Mouse (Mus musculus) spleen, adult 2 months (tissue): Measurements from ENCODE around the gene H2afy2. TPM values are rescaled to one million over a fixed set of nuclear protein-coding genes. Genes with fewer than 3 reads are reported as not detected.

Experiments
- DNase-seq, 2 experiments: peaks; one replicate each; pipeline versions ENCODE4 v3.0.0 to v3.0.0-alpha.2; 2012 to 2021; ENCODE audit warnings: low spot score in 2 of 2, low read depth in 1 of 2
- H3K27ac ChIP-seq: fragments of 200-500 bp; 2 replicates; pipeline ENCODE4 v1.5.1; 2012; ENCODE audit warnings: low read length, inconsistent platforms; ENCODE audit not compliant: insufficient read depth
- H3K27me3 ChIP-seq: fragments of 200-500 bp; 2 replicates; pipeline ENCODE4 v1.6.1; 2012; ENCODE audit warnings: mild to moderate bottlenecking, moderate library complexity, low read length, inconsistent platforms; ENCODE audit not compliant: control insufficient read depth, insufficient read depth
- H3K36me3 ChIP-seq: fragments of 200-500 bp; 2 replicates; pipeline ENCODE4 v1.6.1; 2012; ENCODE audit warnings: mild to moderate bottlenecking, low read length, inconsistent platforms; ENCODE audit not compliant: control insufficient read depth, insufficient read depth
- H3K4me1 ChIP-seq: fragments of 200-500 bp; 2 replicates; pipeline ENCODE4 v1.6.1; 2011; ENCODE audit warnings: inconsistent platforms; ENCODE audit not compliant: control insufficient read depth, insufficient read depth, insufficient read length
- H3K4me3 ChIP-seq: fragments of 200-500 bp; 2 replicates; pipeline ENCODE4 v1.5.1; 2011; ENCODE audit warnings: mild to moderate bottlenecking, inconsistent platforms; ENCODE audit not compliant: insufficient read depth, insufficient read length; ENCODE audit errors: extremely low read depth
- CTCF ChIP-seq: fragments of 200-500 bp; IDR thresholded peaks from 2 replicates; pipeline ENCODE4 v1.5.1; 2011; ENCODE audit warnings: mild to moderate bottlenecking, inconsistent platforms; ENCODE audit not compliant: insufficient read depth, insufficient read length, insufficient replicate concordance; ENCODE audit errors: extremely low read depth
- POLR2A ChIP-seq: fragments of 200-500 bp; IDR thresholded peaks from 2 replicates; pipeline ENCODE4 v1.6.1; 2011; ENCODE audit warnings: low read depth, low read length, inconsistent platforms
- WGBS: fragments of 180-500 bp; shearing (Covaris S2); methylation state at CpG from one replicate; pipeline ENCODE4 v1.1.7; 2018; 5-methylcytosine and 5-hydroxymethylcytosine counted together
- polyA plus RNA-seq: library from polyadenylated mRNA; depleted of rRNA; stranded (reverse); fragments of >200 nt; gene quantifications from 2 replicates; pipeline ENCODE4 v1.2.3, GENCODE M21; 2012

The H2afy2 gene
- polyA plus RNA-seq, 1 experiment = 0.78 TPM

GRCm38 (mm10) chr10:61747302-61747701, 36.6 kb downstream of the H2afy2 start:
- H3K27ac ChIP-seq = no peak overlapping the region
- H3K36me3 ChIP-seq = no peaks in the 10 kb centered on the region
- H3K4me3 ChIP-seq = no peak overlapping the region
- no peaks in the 10 kb centered on the region for H3K4me1 ChIP-seq
- DNase-seq = no peak
- 93% methylated on average over 13 of the region's 13 CpGs for WGBS
- H3K27me3 ChIP-seq = no peaks in the 10 kb centered on the region
- TF ChIP-seq CTCF (no peak), POLR2A (no peak)

- Histone ChIP-seq H3K36me3 (no peaks in the 10 kb centered on the region), H3K27me3 (no peaks in the 10 kb centered on the region), H3K4me3 (no peak overlapping the region), H3K4me1 (no peaks in the 10 kb centered on the region), H3K27ac (no peak overlapping the region)
- DNase-seq = no peak
- TF ChIP-seq CTCF = no peak
- TF ChIP-seq POLR2A = no peak
- WGBS = 86% methylated on average over 4 of the region's 4 CpGs
Measured at GRCm38 (mm10) chr10:61745133-61745532, 38.8 kb downstream of the H2afy2 start.

- no peak for TF ChIP-seq CTCF
- no peak for TF ChIP-seq POLR2A
- 89% methylated on average over 8 of the region's 8 CpGs for WGBS
- no peak overlapping the region for H3K4me3 ChIP-seq
Measured at GRCm38 (mm10) chr10:61742336-61742735, 41.6 kb downstream of the H2afy2 start.

GRCm38 (mm10) chr10:61741873-61742272, 42.1 kb downstream of the H2afy2 start:
- TF ChIP-seq CTCF (no peak), POLR2A (no peak)
- H3K4me1 ChIP-seq = no peaks in the 10 kb centered on the region
- H3K36me3 ChIP-seq = no peaks in the 10 kb centered on the region
- no peak for DNase-seq
- H3K27ac ChIP-seq = no peak overlapping the region
- no peak overlapping the region for H3K4me3 ChIP-seq
- H3K27me3 ChIP-seq = no peaks in the 10 kb centered on the region
- WGBS = 80% methylated on average over 4 of the region's 4 CpGs

More at GRCm38 (mm10) chr10:61742336-61742735, 41.6 kb downstream of the H2afy2 start:
- Histone ChIP-seq H3K27ac (no peak overlapping the region), H3K27me3 (no peaks in the 10 kb centered on the region), H3K36me3 (no peaks in the 10 kb centered on the region), H3K4me1 (no peaks in the 10 kb centered on the region)
- no peak for DNase-seq

GRCm38 (mm10) chr10:61741306-61741705, 42.6 kb downstream of the H2afy2 start:
- no peak for TF ChIP-seq POLR2A
- no peak for TF ChIP-seq CTCF
- no peak overlapping the region for H3K4me3 ChIP-seq
- no peak overlapping the region for H3K27ac ChIP-seq
- no peaks in the 10 kb centered on the region for H3K4me1 ChIP-seq
- no peaks in the 10 kb centered on the region for H3K27me3 ChIP-seq
- 76% methylated on average over 1 of the region's 1 CpGs for WGBS
- DNase-seq = no peak
- H3K36me3 ChIP-seq = no peaks in the 10 kb centered on the region

- no peak for TF ChIP-seq POLR2A
- no peak for TF ChIP-seq CTCF
- Histone ChIP-seq H3K4me3 (no peak overlapping the region), H3K27me3 (no peaks in the 10 kb centered on the region), H3K36me3 (no peaks in the 10 kb centered on the region), H3K4me1 (no peaks in the 10 kb centered on the region), H3K27ac (no peak overlapping the region)
- DNase-seq = no peak
- WGBS = 86% methylated on average over 4 of the region's 4 CpGs
Measured at GRCm38 (mm10) chr10:61738126-61738525, 45.8 kb downstream of the H2afy2 start.

- Histone ChIP-seq H3K4me3 (no peak overlapping the region), H3K27ac (no peak overlapping the region), H3K36me3 (no peaks in the 10 kb centered on the region), H3K27me3 (no peaks in the 10 kb centered on the region), H3K4me1 (no peaks in the 10 kb centered on the region)
- TF ChIP-seq POLR2A = no peak
- TF ChIP-seq CTCF = no peak
- no peak for DNase-seq
- 92% methylated on average over 1 of the region's 1 CpGs for WGBS
Measured at GRCm38 (mm10) chr10:61737537-61737936, 46.4 kb downstream of the H2afy2 start.
